In genomic region chr3:157426720-157427119, GRCm38 (mm10) we compare ENCODE assay signal across 24 mouse cellular contexts.
DNase-seq lines count a peak whose midpoint lies in the region; ATAC-seq lines count a peak whose summit lies in the region.
"Had no signal": no experiment of that assay in that cellular context is flagged by ENCODE, and none has a peak within 500 bp of the region (broad histone marks: within the 10 kb centered on the region; RNA-seq: fewer than 3 reads in every experiment).

No protein-coding gene starts in this region.

- H3K9ac ChIP-seq in embryonic facial prominence, embryonic 12.5 days = no peak overlapping the region
- H3K9ac ChIP-seq in hindbrain, embryonic 16.5 days (ENCODE audit: low read depth, low read length) = no peak overlapping the region
- no peak overlapping the region for H3K9ac ChIP-seq in hindbrain, embryonic 13.5 days
- no peak overlapping the region for H3K9ac ChIP-seq in neural tube, embryonic 13.5 days
- no peak overlapping the region for H3K9ac ChIP-seq in neural tube, embryonic 14.5 days (replicated peaks; ENCODE audit: low read depth, low read length)
- H3K9ac ChIP-seq in kidney, embryonic 15.5 days = no peak overlapping the region
- H3K9ac ChIP-seq: forebrain, embryonic 13.5 days; forebrain, embryonic 15.5 days had no signal

- ATAC-seq in embryonic facial prominence, embryonic 12.5 days (ENCODE audit: insufficient number of reproducible peaks, insufficient read depth, low FRiP score, low TSS enrichment) = 0 out of 2 replicates have a peak, but pooled peaks have one; percentile 22
- peak; percentile 54 for ATAC-seq in hindbrain, embryonic 16.5 days
- ATAC-seq in hindbrain, embryonic 13.5 days (ENCODE audit: low FRiP score) = no peak; the same call in 1 of the 2 replicates
- ATAC-seq in neural tube, embryonic 13.5 days (ENCODE audit: low read depth) = peak; percentile 56; the same call in 1 of the 2 replicates
- peak; percentile 61; the same call in 1 of the 2 replicates for ATAC-seq in neural tube, embryonic 14.5 days (ENCODE audit: low read depth)
- ATAC-seq in kidney, embryonic 15.5 days (replicated peaks; ENCODE audit: low FRiP score) = no peak
- ATAC-seq: activated CD4-positive, CD25-positive, alpha-beta regulatory T cell, adult 4 months; CD4-positive, CD25-positive, alpha-beta regulatory T cell, adult 4 months; forebrain, embryonic 13.5 days; forebrain, embryonic 15.5 days; Patski had no signal

- no peak overlapping the region for H3K4me3 ChIP-seq in embryonic facial prominence, embryonic 12.5 days
- no peak overlapping the region for H3K4me3 ChIP-seq in embryonic facial prominence, embryonic 10.5 days
- H3K4me3 ChIP-seq in hindbrain, embryonic 16.5 days (ENCODE audit: low read length) = no peak overlapping the region
- no peak overlapping the region for H3K4me3 ChIP-seq in hindbrain, embryonic 13.5 days
- no peak overlapping the region for H3K4me3 ChIP-seq in neural tube, embryonic 13.5 days
- no peak overlapping the region for H3K4me3 ChIP-seq in neural tube, embryonic 14.5 days (ENCODE audit: low read depth, low read length)
- H3K4me3 ChIP-seq in kidney, embryonic 15.5 days (replicated peaks) = no peak overlapping the region
- H3K4me3 ChIP-seq: forebrain, embryonic 13.5 days; forebrain, embryonic 15.5 days had no signal

- H3K27me3 ChIP-seq in embryonic facial prominence, embryonic 12.5 days = no peaks in the 10 kb centered on the region
- H3K27me3 ChIP-seq in embryonic facial prominence, embryonic 10.5 days (replicated peaks; ENCODE audit: low read depth, poor library complexity, severe bottlenecking) = no peaks in the 10 kb centered on the region
- H3K27me3 ChIP-seq in hindbrain, embryonic 16.5 days (replicated peaks; ENCODE audit: control insufficient read depth, insufficient read depth, low read length) = no peaks in the 10 kb centered on the region
- no peaks in the 10 kb centered on the region for H3K27me3 ChIP-seq in hindbrain, embryonic 13.5 days
- no peaks in the 10 kb centered on the region for H3K27me3 ChIP-seq in neural tube, embryonic 13.5 days
- H3K27me3 ChIP-seq in neural tube, embryonic 14.5 days (ENCODE audit: control insufficient read depth, insufficient read depth, low read length) = no peaks in the 10 kb centered on the region
- H3K27me3 ChIP-seq in kidney, embryonic 15.5 days = no peaks in the 10 kb centered on the region
- H3K27me3 ChIP-seq: CH12.LX; forebrain, embryonic 13.5 days; forebrain, embryonic 15.5 days; Patski had no signal

- H3K9me3 ChIP-seq in embryonic facial prominence, embryonic 12.5 days = no peaks in the 10 kb centered on the region
- no peaks in the 10 kb centered on the region for H3K9me3 ChIP-seq in embryonic facial prominence, embryonic 10.5 days
- H3K9me3 ChIP-seq in hindbrain, embryonic 16.5 days (ENCODE audit: control insufficient read depth, low read length) = no peaks in the 10 kb centered on the region
- no peaks in the 10 kb centered on the region for H3K9me3 ChIP-seq in hindbrain, embryonic 13.5 days
- H3K9me3 ChIP-seq in neural tube, embryonic 13.5 days = no peaks in the 10 kb centered on the region
- H3K9me3 ChIP-seq in neural tube, embryonic 14.5 days (ENCODE audit: control insufficient read depth, low read length) = no peaks in the 10 kb centered on the region
- H3K9me3 ChIP-seq in kidney, embryonic 15.5 days (replicated peaks) = no peaks in the 10 kb centered on the region
- H3K9me3 ChIP-seq: forebrain, embryonic 13.5 days; forebrain, embryonic 15.5 days; G1E had no signal

- no peak overlapping the region for H3K4me2 ChIP-seq in embryonic facial prominence, embryonic 12.5 days (replicated peaks)
- no peak overlapping the region for H3K4me2 ChIP-seq in hindbrain, embryonic 16.5 days (ENCODE audit: low read length)
- H3K4me2 ChIP-seq in hindbrain, embryonic 13.5 days = no peak overlapping the region
- no peak overlapping the region for H3K4me2 ChIP-seq in neural tube, embryonic 13.5 days
- no peak overlapping the region for H3K4me2 ChIP-seq in neural tube, embryonic 14.5 days (ENCODE audit: low read depth, low read length)
- no peak overlapping the region for H3K4me2 ChIP-seq in kidney, embryonic 15.5 days
- H3K4me2 ChIP-seq: forebrain, embryonic 13.5 days; forebrain, embryonic 15.5 days had no signal

- DNase-seq in embryonic facial prominence, embryonic 10.5 days (ENCODE audit: low spot score) = no peak
- DNase-seq in neural tube, embryonic 10.5 days (ENCODE audit: extremely low spot score, low spot score) = no peak
- DNase-seq: adrenal gland, adult 8-10 months; adrenal gland, postnatal 14 days; adrenal gland, postnatal 36 days; B cell, adult 2 months; cerebellum, adult 11-12 months; cerebellum, adult 2 months; cerebellum, adult 9-10 months; cerebellum, postnatal 10 days; cerebellum, postnatal 25 days had no signal

- H3K4me1 ChIP-seq in embryonic facial prominence, embryonic 12.5 days = no peaks in the 10 kb centered on the region
- H3K4me1 ChIP-seq in embryonic facial prominence, embryonic 10.5 days = peaks cover 5% of the 10 kb centered on the region
- no peaks in the 10 kb centered on the region for H3K4me1 ChIP-seq in hindbrain, embryonic 16.5 days (ENCODE audit: control insufficient read depth, insufficient read depth, low read depth, low read length)
- no peaks in the 10 kb centered on the region for H3K4me1 ChIP-seq in hindbrain, embryonic 13.5 days (replicated peaks)
- H3K4me1 ChIP-seq in neural tube, embryonic 13.5 days (replicated peaks) = no peaks in the 10 kb centered on the region
- no peaks in the 10 kb centered on the region for H3K4me1 ChIP-seq in neural tube, embryonic 14.5 days (ENCODE audit: control insufficient read depth, insufficient read depth, low read length)
- no peaks in the 10 kb centered on the region for H3K4me1 ChIP-seq in kidney, embryonic 15.5 days
- H3K4me1 ChIP-seq: forebrain, embryonic 13.5 days; forebrain, embryonic 15.5 days had no signal

- WGBS in embryonic facial prominence, embryonic 12.5 days = 39% methylated on average over 3 of the region's 3 CpGs
- WGBS in embryonic facial prominence, embryonic 10.5 days = 63% methylated on average over 3 of the region's 3 CpGs
- WGBS in hindbrain, embryonic 16.5 days = 78% methylated on average over 3 of the region's 3 CpGs
- 83% methylated on average over 3 of the region's 3 CpGs for WGBS in hindbrain, embryonic 13.5 days
- 78% methylated on average over 3 of the region's 3 CpGs for WGBS in neural tube, embryonic 13.5 days
- WGBS in neural tube, embryonic 14.5 days = 69% methylated on average over 3 of the region's 3 CpGs
- whole genome bisulfite sequencing in kidney, embryonic 15.5 days = 41% methylated on average over 3 of the region's 3 CpGs

- H3K27ac ChIP-seq in embryonic facial prominence, embryonic 12.5 days = no peak overlapping the region
- no peak overlapping the region for H3K27ac ChIP-seq in embryonic facial prominence, embryonic 10.5 days (replicated peaks)
- no peak overlapping the region for H3K27ac ChIP-seq in hindbrain, embryonic 16.5 days (ENCODE audit: low read depth, low read length)
- H3K27ac ChIP-seq in hindbrain, embryonic 13.5 days = no peak overlapping the region
- peak overlapping the region; percentile 43; the same call in 1 of the 2 replicates for H3K27ac ChIP-seq in neural tube, embryonic 13.5 days (replicated peaks)
- H3K27ac ChIP-seq in neural tube, embryonic 14.5 days (ENCODE audit: low read depth, low read length) = no peak overlapping the region
- H3K27ac ChIP-seq in kidney, embryonic 15.5 days = no peak overlapping the region
- H3K27ac ChIP-seq: forebrain, embryonic 13.5 days; forebrain, embryonic 15.5 days had no signal

- no peaks in the 10 kb centered on the region for H3K36me3 ChIP-seq in embryonic facial prominence, embryonic 12.5 days
- no peaks in the 10 kb centered on the region for H3K36me3 ChIP-seq in embryonic facial prominence, embryonic 10.5 days (replicated peaks)
- no peaks in the 10 kb centered on the region for H3K36me3 ChIP-seq in hindbrain, embryonic 16.5 days (ENCODE audit: control insufficient read depth, insufficient read depth, low read length)
- no peaks in the 10 kb centered on the region for H3K36me3 ChIP-seq in hindbrain, embryonic 13.5 days
- H3K36me3 ChIP-seq in neural tube, embryonic 13.5 days = no peaks in the 10 kb centered on the region
- no peaks in the 10 kb centered on the region for H3K36me3 ChIP-seq in neural tube, embryonic 14.5 days (ENCODE audit: control insufficient read depth, insufficient read depth, low read length)
- no peaks in the 10 kb centered on the region for H3K36me3 ChIP-seq in kidney, embryonic 15.5 days
- H3K36me3 ChIP-seq: forebrain, embryonic 15.5 days; G1E had no signal

Comparison
In these comparisons a context has a peak if more than half of its experiments do, and no peak if none do; other contexts are left out.
1. ATAC-seq: peak in embryonic facial prominence, embryonic 12.5 days (single experiment), hindbrain, embryonic 16.5 days (single experiment), neural tube, embryonic 13.5 days (single experiment) and neural tube, embryonic 14.5 days (single experiment); none in hindbrain, embryonic 13.5 days (single experiment) and kidney, embryonic 15.5 days (single experiment).